15 mouse cellular contexts compared by ENCODE assay signal in genomic region chr19:48300440-48301231, GRCm38 (mm10).
DNase-seq lines count a peak whose midpoint lies in the region; ATAC-seq lines count a peak whose summit lies in the region.
"Had no signal": no experiment of that assay in that cellular context is flagged by ENCODE, and none has a peak within 500 bp of the region (broad histone marks: within the 10 kb centered on the region; RNA-seq: fewer than 3 reads in every experiment).

No protein-coding gene starts in this region.

- H3K9me3 ChIP-seq in hindbrain, embryonic 10.5 days: no peaks in the 10 kb centered on the region
- H3K9me3 ChIP-seq in midbrain, embryonic 12.5 days: no peaks in the 10 kb centered on the region
- H3K9me3 ChIP-seq in heart, embryonic 10.5 days: no peaks in the 10 kb centered on the region

- no peak overlapping the region for H3K4me3 ChIP-seq in hindbrain, embryonic 10.5 days
- no peak overlapping the region for H3K4me3 ChIP-seq in midbrain, embryonic 12.5 days
- no peak overlapping the region for H3K4me3 ChIP-seq in heart, embryonic 10.5 days
- H3K4me3 ChIP-seq: gastrocnemius, adult 2 months; layer of hippocampus, adult 2 months; liver, embryonic 13.5 days had no signal

- H3K4me1 ChIP-seq in hindbrain, embryonic 10.5 days (replicated peaks): peaks cover 15% of the 10 kb centered on the region
- H3K4me1 ChIP-seq in midbrain, embryonic 12.5 days: peaks cover 14% of the 10 kb centered on the region
- no peaks in the 10 kb centered on the region for H3K4me1 ChIP-seq in heart, embryonic 10.5 days
- H3K4me1 ChIP-seq: liver, embryonic 13.5 days had no signal

- peak overlapping the region; percentile 29 for H3K4me2 ChIP-seq in midbrain, embryonic 12.5 days (replicated peaks)
- H3K4me2 ChIP-seq: liver, embryonic 13.5 days had no signal

- WGBS in hindbrain, embryonic 10.5 days: 30% methylated on average over 14 of the region's 14 CpGs
- 14% methylated on average over 14 of the region's 14 CpGs for WGBS in midbrain, embryonic 12.5 days
- 69% methylated on average over 14 of the region's 14 CpGs for WGBS in heart, embryonic 10.5 days

- intact Hi-C loops in left cerebral cortex, postnatal 4 days (cut with DNase I): no loop called here

- no peaks in the 10 kb centered on the region for H3K36me3 ChIP-seq in hindbrain, embryonic 10.5 days
- no peaks in the 10 kb centered on the region for H3K36me3 ChIP-seq in midbrain, embryonic 12.5 days
- no peaks in the 10 kb centered on the region for H3K36me3 ChIP-seq in heart, embryonic 10.5 days
- H3K36me3 ChIP-seq: liver, embryonic 13.5 days had no signal

- peak; percentile 40 for DNase-seq in left cerebral cortex, postnatal 4 days
- DNase-seq in left cerebral cortex, adult 8-10 months (ENCODE audit: low spot score in 2 of 2): no peak
- DNase-seq in hindbrain, embryonic 10.5 days (ENCODE audit: low spot score): no peak
- DNase-seq in retina, embryonic 14.5 days (ENCODE audit: low spot score): peak; percentile 45
- DNase-seq in heart, embryonic 10.5 days (ENCODE audit: low spot score): no peak
- DNase-seq in left cerebral cortex, adult 18-20 months (ENCODE audit: low spot score in 2 of 2): no peak
- no peak for DNase-seq in layer of hippocampus, postnatal 36 days
- DNase-seq: gastrocnemius, adult 2 months; heart, postnatal 14 days; kidney, adult 2 months; liver, embryonic 13.5 days; lung, postnatal 10 days; right cerebral cortex, postnatal 4 days had no signal

- peak; percentile 34; the same call in 1 of the 2 replicates for ATAC-seq in midbrain, embryonic 12.5 days (ENCODE audit: low FRiP score, low read depth)

- H3K27me3 ChIP-seq in hindbrain, embryonic 10.5 days (ENCODE audit: insufficient read depth, poor library complexity, severe bottlenecking): no peaks in the 10 kb centered on the region
- no peaks in the 10 kb centered on the region for H3K27me3 ChIP-seq in midbrain, embryonic 12.5 days
- H3K27me3 ChIP-seq in heart, embryonic 10.5 days (ENCODE audit: insufficient read depth, poor library complexity, severe bottlenecking): no peaks in the 10 kb centered on the region
- H3K27me3 ChIP-seq: liver, embryonic 13.5 days had no signal

- peak overlapping the region; percentile 62; the same call in 1 of the 2 replicates for H3K27ac ChIP-seq in hindbrain, embryonic 10.5 days
- peak overlapping the region; percentile 65 for H3K27ac ChIP-seq in midbrain, embryonic 12.5 days (replicated peaks)
- H3K27ac ChIP-seq in heart, embryonic 10.5 days: no peak overlapping the region
- H3K27ac ChIP-seq: gastrocnemius, adult 2 months; layer of hippocampus, adult 2 months; liver, embryonic 13.5 days had no signal

- H3K9ac ChIP-seq in midbrain, embryonic 12.5 days (replicated peaks): no peak overlapping the region
- H3K9ac ChIP-seq: liver, embryonic 13.5 days had no signal

Comparison
In these comparisons a context has a peak if more than half of its experiments do, and no peak if none do; other contexts are left out.
1. DNase-seq: peak in left cerebral cortex, postnatal 4 days (single experiment) and retina, embryonic 14.5 days (single experiment); none in left cerebral cortex, adult 8-10 months (0 of 2), hindbrain, embryonic 10.5 days (single experiment), heart, embryonic 10.5 days (single experiment), left cerebral cortex, adult 18-20 months (0 of 2) and layer of hippocampus, postnatal 36 days (0 of 2).